Mouse (Mus musculus) spleen, postnatal 10 days (tissue): ENCODE results near the gene Mrps21.
"Not testable (repeated sequence)": the region's sequence is repeated elsewhere in the genome, so short reads cannot be mapped to it uniquely, and the experiment has no call there.

Experiments used
- DNase-seq, 2 experiments: peaks; one replicate each; pipeline ENCODE4 v3.0.0; 2021 to 2022; ENCODE audit warnings: low spot score in 2 of 2

Mrps21 gene

GRCm38 (mm10) chr3:95871392-95871867 lies at the start of gene Mrps21:
TSS of gene Mrps21 (minus strand) at chr3:95871519.
- peak; percentile 79 to 86 for DNase-seq

- not testable (repeated sequence) for DNase-seq
These were observed 49.2 kb upstream of the Mrps21 start for GRCm38 (mm10) chr3:95920532-95920931.

- DNase-seq: no peak
These were observed 45.4 kb upstream of the Mrps21 start for GRCm38 (mm10) chr3:95916760-95917159.

- no peak for DNase-seq
These were observed 43.4 kb upstream of the Mrps21 start for GRCm38 (mm10) chr3:95914706-95915105.

- no peak for DNase-seq
These were observed 36.3 kb upstream of the Mrps21 start for GRCm38 (mm10) chr3:95907613-95908012.

- DNase-seq: peak in 1 of 2 experiments; percentile 78
These were observed 35.5 kb upstream of the Mrps21 start for GRCm38 (mm10) chr3:95906860-95907259.

- DNase-seq: peak in 1 of 2 experiments; percentile 60
These were observed 34.7 kb upstream of the Mrps21 start for GRCm38 (mm10) chr3:95905940-95906492.

- DNase-seq: peak in 1 of 2 experiments; percentile 35
These were observed 34.0 kb upstream of the Mrps21 start for GRCm38 (mm10) chr3:95905146-95905939.

GRCm38 (mm10) chr3:95904568-95904967 lies 33.2 kb upstream of the Mrps21 start, which contains the start of gene Car14:
TSS of gene Car14 (minus strand) at chr3:95904691.
- no peak for DNase-seq

GRCm38 (mm10) chr3:95903753-95904502 lies 32.6 kb upstream of the Mrps21 start:
- no peak for DNase-seq

- DNase-seq: no peak
These were observed 31.3 kb upstream of the Mrps21 start for GRCm38 (mm10) chr3:95902643-95903042.

GRCm38 (mm10) chr3:95902373-95902625 lies 31.0 kb upstream of the Mrps21 start:
- no peak for DNase-seq

GRCm38 (mm10) chr3:95901616-95902372 lies 30.5 kb upstream of the Mrps21 start:
- no peak for DNase-seq

- DNase-seq: no peak
These were observed 28.6 kb upstream of the Mrps21 start for GRCm38 (mm10) chr3:95899800-95900524.

GRCm38 (mm10) chr3:95895501-95895900 lies 24.2 kb upstream of the Mrps21 start:
- not testable (repeated sequence) for DNase-seq

GRCm38 (mm10) chr3:95894317-95895160 lies 23.2 kb upstream of the Mrps21 start:
- DNase-seq: peak; percentile 36 to 50

- DNase-seq: peak; percentile 88 to 96
These were observed 22.4 kb upstream of the Mrps21 start, which contains the start of gene Aph1a for GRCm38 (mm10) chr3:95893606-95894316. TSS of gene Aph1a (plus strand) at chr3:95893969.

GRCm38 (mm10) chr3:95893126-95893525 lies 21.8 kb upstream of the Mrps21 start:
- no peak for DNase-seq
